Comparison of ENCODE assay signal across 29 mouse cellular contexts in the genomic region with DNA sequence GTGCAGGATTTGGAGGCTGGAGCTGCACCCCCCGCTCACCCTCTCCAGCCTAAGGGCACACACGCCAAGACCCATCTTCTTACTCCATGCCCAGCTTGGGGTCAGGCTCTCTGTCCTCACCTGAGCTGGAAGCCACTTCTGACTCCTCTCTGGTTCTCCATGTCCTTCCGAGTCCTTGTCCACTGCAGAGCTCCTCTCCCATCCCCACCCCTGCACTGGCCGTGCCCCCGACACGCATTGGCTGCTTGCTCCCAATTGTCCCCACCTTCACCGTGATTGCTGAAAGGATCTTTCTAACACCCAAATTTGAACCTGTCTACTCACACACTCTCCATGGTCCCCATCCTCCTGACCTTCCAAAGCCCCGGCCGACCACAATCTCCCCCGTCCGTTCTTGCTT. TPM values are rescaled to one million over a fixed set of nuclear protein-coding genes. Genes with fewer than 3 reads are reported as not detected.
DNase-seq lines count a peak whose midpoint lies in the region; ATAC-seq and TF ChIP-seq lines count a peak whose summit lies in the region.
"Had no signal": no experiment of that assay in that cellular context is flagged by ENCODE, and none has a peak within 500 bp of the region (broad histone marks: within the 10 kb centered on the region; RNA-seq: fewer than 3 reads in every experiment).

No protein-coding gene starts in this region.

- H3K4me3 ChIP-seq in gastrocnemius, adult 2 months = peak overlapping the region; percentile 67
- H3K4me3 ChIP-seq in hindbrain, embryonic 10.5 days = no peak overlapping the region
- H3K4me3 ChIP-seq in hindbrain, embryonic 14.5 days (replicated peaks; ENCODE audit: low read length) = no peak overlapping the region
- H3K4me3 ChIP-seq in bone marrow, adult 2 months (replicated peaks; ENCODE audit: control insufficient read depth, low read depth, low read length) = no peak overlapping the region
- no peak overlapping the region for H3K4me3 ChIP-seq in myocyte
- H3K4me3 ChIP-seq: embryonic facial prominence, embryonic 12.5 days; embryonic facial prominence, embryonic 15.5 days; forebrain, embryonic 12.5 days; heart, embryonic 12.5 days; heart, embryonic 15.5 days; hindbrain, embryonic 12.5 days; intestine, embryonic 15.5 days had no signal

- DNase-seq in gastrocnemius, adult 2 months = no peak
- no peak for DNase-seq in gastrocnemius, postnatal 4 days (ENCODE audit: low spot score in 2 of 2)
- DNase-seq in hindbrain, embryonic 10.5 days (ENCODE audit: low spot score) = no peak
- no peak for DNase-seq in hindbrain, embryonic 14.5 days (ENCODE audit: low spot score)
- DNase-seq: adrenal gland, adult 8-10 months; cerebellum, adult 11 months; cerebellum, adult 2 months; cerebellum, adult 9-11 months; cerebellum, postnatal 25 days; gastrocnemius, postnatal 14 days; heart, postnatal 10 days; heart, postnatal 4 days; kidney, adult 11 months had no signal

- peak overlapping the region; percentile 85 for H3K27ac ChIP-seq in gastrocnemius, adult 2 months
- H3K27ac ChIP-seq in hindbrain, embryonic 10.5 days = peak overlapping the region; percentile 67; the same call in 1 of the 2 replicates
- H3K27ac ChIP-seq in hindbrain, embryonic 14.5 days = no peak overlapping the region
- no peak overlapping the region for H3K27ac ChIP-seq in bone marrow, adult 2 months (ENCODE audit: control insufficient read depth, insufficient read depth, low read depth, low read length, poor library complexity)
- H3K27ac ChIP-seq: embryonic facial prominence, embryonic 12.5 days; embryonic facial prominence, embryonic 15.5 days; forebrain, embryonic 12.5 days; hindbrain, embryonic 12.5 days; intestine, embryonic 15.5 days had no signal

- intact Hi-C loops in gastrocnemius, adult 2 months (cut with DNase I) = loop anchor here (2.0 kb wide), 1 partner anchor 21 kb away; no protein-coding TSS in a partner anchor

- H3K36me3 ChIP-seq in hindbrain, embryonic 10.5 days = no peaks in the 10 kb centered on the region
- no peaks in the 10 kb centered on the region for H3K36me3 ChIP-seq in hindbrain, embryonic 14.5 days (replicated peaks; ENCODE audit: control insufficient read depth, insufficient read depth)
- H3K36me3 ChIP-seq in myocyte (ENCODE audit: control insufficient read depth, insufficient read depth) = no peaks in the 10 kb centered on the region
- H3K36me3 ChIP-seq: embryonic facial prominence, embryonic 12.5 days; embryonic facial prominence, embryonic 15.5 days; forebrain, embryonic 12.5 days; heart, embryonic 12.5 days; heart, embryonic 15.5 days; hindbrain, embryonic 12.5 days; intestine, embryonic 15.5 days had no signal

- TF ChIP-seq POLR2A in bone marrow, adult 2 months (IDR thresholded peaks at IDR 0.05; ENCODE audit: borderline replicate concordance, control insufficient read depth, low read depth, low read length) = 0 out of 2 replicates have a peak, but pooled peaks have one; percentile 7
- no peak for TF ChIP-seq POLR2A in myocyte (IDR thresholded peaks at IDR 0.05; ENCODE audit: insufficient read length, low read depth)

- H3K79me2 ChIP-seq in myocyte (ENCODE audit: control insufficient read depth, insufficient read depth) = no peaks in the 10 kb centered on the region

- no peak overlapping the region for H3K4me2 ChIP-seq in hindbrain, embryonic 14.5 days (replicated peaks)
- H3K4me2 ChIP-seq in myocyte (ENCODE audit: low read depth) = peak overlapping the region; percentile 34
- H3K4me2 ChIP-seq: embryonic facial prominence, embryonic 12.5 days; embryonic facial prominence, embryonic 15.5 days; forebrain, embryonic 12.5 days; heart, embryonic 12.5 days; heart, embryonic 15.5 days; hindbrain, embryonic 12.5 days; intestine, embryonic 15.5 days had no signal

- peaks cover 16% of the 10 kb centered on the region for H3K27me3 ChIP-seq in hindbrain, embryonic 10.5 days (ENCODE audit: insufficient read depth, poor library complexity, severe bottlenecking)
- no peaks in the 10 kb centered on the region for H3K27me3 ChIP-seq in hindbrain, embryonic 14.5 days (ENCODE audit: control insufficient read depth, insufficient read depth, low read length)
- no peaks in the 10 kb centered on the region for H3K27me3 ChIP-seq in myocyte (ENCODE audit: control insufficient read depth, insufficient read depth, insufficient read length)
- H3K27me3 ChIP-seq: embryonic facial prominence, embryonic 15.5 days; hindbrain, embryonic 12.5 days; intestine, embryonic 15.5 days had no signal

- WGBS in hindbrain, embryonic 10.5 days = 88% methylated on average over 11 of the region's 11 CpGs
- WGBS in hindbrain, embryonic 14.5 days = 87% methylated on average over 11 of the region's 11 CpGs
- WGBS in bone marrow, adult 2 months = 59% methylated on average over 11 of the region's 11 CpGs

- peaks cover 84% of the 10 kb centered on the region for H3K4me1 ChIP-seq in hindbrain, embryonic 10.5 days (replicated peaks)
- peaks cover 14% of the 10 kb centered on the region for H3K4me1 ChIP-seq in hindbrain, embryonic 14.5 days (replicated peaks; ENCODE audit: control insufficient read depth, insufficient read depth, low read length)
- H3K4me1 ChIP-seq in bone marrow, adult 2 months (ENCODE audit: control insufficient read depth, insufficient read depth, low read length) = peaks cover 26% of the 10 kb centered on the region

- no peak overlapping the region for H3K9ac ChIP-seq in hindbrain, embryonic 14.5 days
- H3K9ac ChIP-seq: embryonic facial prominence, embryonic 12.5 days; embryonic facial prominence, embryonic 15.5 days; forebrain, embryonic 12.5 days; heart, embryonic 12.5 days; heart, embryonic 15.5 days; intestine, embryonic 15.5 days had no signal

- no peak for TF ChIP-seq CTCF in gastrocnemius, adult 2 months (IDR thresholded peaks at IDR 0.05)
- TF ChIP-seq CTCF in bone marrow, adult 2 months (IDR thresholded peaks at IDR 0.05; ENCODE audit: control insufficient read depth, insufficient read depth, low read length) = no peak; the same call in 1 of the 2 replicates

- no peaks in the 10 kb centered on the region for H3K9me3 ChIP-seq in hindbrain, embryonic 10.5 days
- H3K9me3 ChIP-seq in hindbrain, embryonic 14.5 days (ENCODE audit: control insufficient read depth, low read length) = no peaks in the 10 kb centered on the region
- H3K9me3 ChIP-seq: embryonic facial prominence, embryonic 12.5 days; embryonic facial prominence, embryonic 15.5 days; forebrain, embryonic 12.5 days; heart, embryonic 12.5 days; heart, embryonic 15.5 days; hindbrain, embryonic 12.5 days; intestine, embryonic 15.5 days had no signal

- H3ac ChIP-seq in myocyte (ENCODE audit: control insufficient read depth, insufficient read length) = no peak overlapping the region

- no peak for ATAC-seq in hindbrain, embryonic 14.5 days (ENCODE audit: low FRiP score)
- ATAC-seq: CD4-positive, CD25-positive, alpha-beta regulatory T cell, adult 4 months; hindbrain, embryonic 16.5 days; intestine, embryonic 15.5 days had no signal

TF ChIP-seq in myocyte, 11 proteins besides CTCF, POLR2A, EP300 and RAD21:
- no peak for TF ChIP-seq TCF12 (IDR thresholded peaks at IDR 0.05; ENCODE audit: insufficient read depth, poor library complexity, severe bottlenecking)
- no peak for TF ChIP-seq MYOG (IDR thresholded peaks at IDR 0.05; ENCODE audit: control insufficient read depth in 1 of 3, insufficient read depth in 1 of 3, insufficient read length in 2 of 3, low read depth in 2 of 3)
- TF ChIP-seq TCF3 (IDR thresholded peaks at IDR 0.05; ENCODE audit: insufficient read length, low read depth) = no peak
- TF ChIP-seq MAX (IDR thresholded peaks at IDR 0.05; ENCODE audit: low read depth) = no peak
- TF ChIP-seq MYOD1 (IDR thresholded peaks at IDR 0.05; ENCODE audit: control insufficient read depth in 1 of 3, insufficient read length in 2 of 3, low read depth in 2 of 3) = no peak
- no peak for TF ChIP-seq USF1 (IDR thresholded peaks at IDR 0.05; ENCODE audit: low read depth)
- TF ChIP-seq CEBPB (IDR thresholded peaks at IDR 0.05; ENCODE audit: insufficient read depth, poor library complexity, severe bottlenecking) = no peak
- TF ChIP-seq E2F4 (IDR thresholded peaks at IDR 0.05; ENCODE audit: insufficient read depth) = no peak
- TF ChIP-seq POLR2AphosphoS2 (IDR thresholded peaks at IDR 0.05; ENCODE audit: insufficient read length, low read depth) = no peak
- no peak for TF ChIP-seq SRF (IDR thresholded peaks at IDR 0.05; ENCODE audit: control insufficient read depth, insufficient read length, low read depth)
- no peak for TF ChIP-seq REST (IDR thresholded peaks at IDR 0.05; ENCODE audit: insufficient read depth, insufficient read length)
TF ChIP-seq in myocyte: peak in this region for 0.

RNA-seq across cellular contexts. Expression of a gene that starts 40.1 kb away (rescaled TPM):
- total RNA-seq in gastrocnemius, adult 2 months (2021) = 10 to 100 TPM; 21.2 to 28.5 TPM
- 10 to 100 TPM; 60.7 to 61.2 TPM for total RNA-seq in gastrocnemius, postnatal 4 days (2021)
- 18.3 and 30.3 TPM in 2 replicates for polyA plus RNA-seq in hindbrain, embryonic 10.5 days (2016; fragmentation: Nextera tagmentation; extraction: Ambion mirVana)
- polyA plus RNA-seq in hindbrain, embryonic 14.5 days (2014; fragmentation: Nextera tagmentation; extraction: Ambion mirVana) = 25.9 and 26.6 TPM in 2 replicates
- 33.2 and 37.8 TPM in 2 replicates for polyA plus RNA-seq in bone marrow, adult 2 months (2011; ENCODE audit: insufficient read depth, insufficient read length, low replicate concordance, missing spikeins)
- 49.3 TPM for polyA plus RNA-seq in myocyte (2012; fragmentation: generic; extraction: Trizol)

RNA-seq across cellular contexts. Expression of a gene that starts 50.9 kb away (rescaled TPM):
- total RNA-seq in gastrocnemius, adult 2 months (2021) = not detected
- not detected for total RNA-seq in gastrocnemius, postnatal 4 days (2021)
- polyA plus RNA-seq in hindbrain, embryonic 10.5 days (2016; fragmentation: Nextera tagmentation; extraction: Ambion mirVana) = 0.82 and 1.3 TPM in 2 replicates
- 1.3 TPM in 1 of 2 replicates, not detected in the other for polyA plus RNA-seq in hindbrain, embryonic 14.5 days (2014; fragmentation: Nextera tagmentation; extraction: Ambion mirVana)
- polyA plus RNA-seq in bone marrow, adult 2 months (2011; ENCODE audit: insufficient read depth, insufficient read length, low replicate concordance, missing spikeins) = 5.7 and 43.8 TPM in 2 replicates
- 0.55 TPM for polyA plus RNA-seq in myocyte (2012; fragmentation: generic; extraction: Trizol)
- total RNA-seq: gastrocnemius, adult 18-20 months; heart, postnatal 10 days; MEL had no signal
- polyA plus RNA-seq: C2C12; embryonic facial prominence, embryonic 12.5 days; forebrain, embryonic 12.5 days; forebrain, embryonic 16.5 days; gonadal fat pad, adult 2 months; heart, embryonic 15.5 days; hindbrain, embryonic 12.5 days had no signal

Comparison
In these comparisons a context has a peak if more than half of its experiments do, and no peak if none do; other contexts are left out.
1. H3K27ac ChIP-seq: peak in gastrocnemius, adult 2 months (single experiment) and hindbrain, embryonic 10.5 days (single experiment); none in hindbrain, embryonic 14.5 days (single experiment) and bone marrow, adult 2 months (single experiment).